Mouse (Mus musculus): ENCODE results near the gene Hip1. TPM values are rescaled to one million over a fixed set of nuclear protein-coding genes. Genes with fewer than 3 reads are reported as not detected.
A peak's percentile ranks its signal among the peaks of the same experiment; 100 is the strongest.
"Not testable (repeated sequence)": the region's sequence is repeated elsewhere in the genome, so short reads cannot be mapped to it uniquely, and the experiment has no call there.

The Hip1 gene
- polyA plus RNA-seq, 1 experiment, result 59.5 TPM

DNA sequence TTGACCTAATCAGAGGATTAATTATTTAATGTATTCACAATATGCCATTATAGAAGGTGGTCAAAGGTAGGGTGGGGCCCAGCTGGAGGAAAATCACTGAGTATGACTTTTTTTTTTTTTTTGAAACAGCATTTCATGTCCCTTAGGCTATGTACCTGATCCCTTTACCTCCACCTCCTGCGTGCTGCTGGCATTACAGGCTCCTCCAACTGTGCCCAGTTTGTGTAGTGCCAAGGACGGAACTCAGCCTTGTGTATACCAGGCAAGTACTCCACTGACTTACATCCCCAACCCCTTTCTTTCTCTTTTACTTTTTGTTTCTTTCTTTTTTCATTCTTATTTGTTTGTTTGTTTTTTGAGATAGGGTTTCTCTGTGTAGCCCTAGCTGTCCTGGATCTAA is 48.4 kb downstream of the Hip1 start:
- Histone ChIP-seq H3K4me1 (ENCODE audit: control insufficient read depth, insufficient read depth, low read length) (peaks cover 2% of the 10 kb centered on the region), H3K4me3 (ENCODE audit: insufficient read depth, low read length) (no peak overlapping the region), H3K27ac (ENCODE audit: insufficient read depth, low read depth, low read length) (no peak overlapping the region)
- no peak for TF ChIP-seq CTCF (IDR thresholded peaks at IDR 0.05; ENCODE audit: low read depth, low read length)
- TF ChIP-seq POLR2A (IDR thresholded peaks at IDR 0.05; ENCODE audit: borderline replicate concordance, low read depth, low read length), result no peak

DNA sequence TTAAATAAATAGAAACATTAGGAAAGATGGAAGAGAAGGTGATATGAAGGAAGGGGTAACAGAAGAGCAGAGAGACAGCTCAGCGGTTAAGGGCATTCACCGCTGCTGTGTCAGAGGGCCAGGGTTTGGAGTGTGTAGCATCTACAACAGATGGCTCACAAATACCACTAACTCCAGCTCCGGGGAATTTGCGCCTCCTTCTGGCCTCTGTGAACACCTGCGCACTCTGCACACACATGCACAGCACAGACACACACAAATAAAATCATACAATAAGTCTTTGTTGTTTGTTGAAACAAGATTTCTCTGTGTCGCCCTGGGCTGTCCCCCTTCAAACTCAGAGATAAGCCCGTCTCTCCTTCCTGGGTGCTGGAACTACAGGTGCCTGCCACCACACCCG is 49.4 kb downstream of the Hip1 start:
- TF ChIP-seq POLR2A (IDR thresholded peaks at IDR 0.05; ENCODE audit: borderline replicate concordance, low read depth, low read length) (no peak), CTCF (IDR thresholded peaks at IDR 0.05; ENCODE audit: low read depth, low read length) (no peak)
- no peak overlapping the region for H3K27ac ChIP-seq (ENCODE audit: insufficient read depth, low read depth, low read length)
- H3K4me1 ChIP-seq (ENCODE audit: control insufficient read depth, insufficient read depth, low read length), result peaks cover 5% of the 10 kb centered on the region
- no peak overlapping the region for H3K4me3 ChIP-seq (ENCODE audit: insufficient read depth, low read length)

DNA sequence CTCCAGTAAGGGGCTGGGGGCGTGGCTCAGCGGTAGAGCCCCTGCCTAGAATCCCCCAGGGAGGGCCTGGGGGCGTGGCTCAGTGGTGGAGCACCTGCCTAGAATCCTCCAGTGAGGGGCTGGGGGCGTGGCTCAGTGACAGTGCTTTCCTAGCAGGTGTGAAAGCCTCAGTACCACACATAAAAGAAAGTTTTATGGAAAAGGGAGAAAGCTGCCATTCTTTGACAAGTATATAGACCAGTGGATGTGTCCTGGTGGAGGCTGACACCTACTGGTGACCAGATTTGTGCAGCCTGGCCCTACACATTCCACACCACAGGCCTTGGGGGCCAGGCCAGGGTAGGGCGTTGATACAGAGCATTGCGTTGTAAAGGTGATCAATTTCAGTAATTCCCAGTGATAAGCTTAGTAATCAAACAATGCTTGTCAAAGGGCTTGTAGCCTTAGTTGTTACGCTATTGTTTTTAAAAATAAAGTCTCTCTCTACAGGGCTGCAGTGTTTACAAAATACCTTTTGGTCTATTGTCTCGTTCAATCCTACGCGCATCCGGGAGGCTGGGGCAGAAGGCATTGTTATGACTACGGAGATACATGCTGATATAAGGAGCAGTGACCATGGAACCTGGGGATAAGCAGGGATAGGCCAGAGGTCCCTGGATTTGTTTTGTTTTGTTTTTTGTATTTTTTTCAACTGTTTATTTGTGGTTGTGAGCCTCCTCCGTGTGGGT is 50.6 kb downstream of the Hip1 start:
- no peak overlapping the region for H3K4me3 ChIP-seq (ENCODE audit: insufficient read depth, low read length)
- no peak overlapping the region for H3K27ac ChIP-seq (ENCODE audit: insufficient read depth, low read depth, low read length)
- peaks cover 8% of the 10 kb centered on the region for H3K4me1 ChIP-seq (ENCODE audit: control insufficient read depth, insufficient read depth, low read length)
- TF ChIP-seq CTCF (IDR thresholded peaks at IDR 0.05; ENCODE audit: low read depth, low read length) (peak; percentile 54), POLR2A (IDR thresholded peaks at IDR 0.05; ENCODE audit: borderline replicate concordance, low read depth, low read length) (no peak)

DNA sequence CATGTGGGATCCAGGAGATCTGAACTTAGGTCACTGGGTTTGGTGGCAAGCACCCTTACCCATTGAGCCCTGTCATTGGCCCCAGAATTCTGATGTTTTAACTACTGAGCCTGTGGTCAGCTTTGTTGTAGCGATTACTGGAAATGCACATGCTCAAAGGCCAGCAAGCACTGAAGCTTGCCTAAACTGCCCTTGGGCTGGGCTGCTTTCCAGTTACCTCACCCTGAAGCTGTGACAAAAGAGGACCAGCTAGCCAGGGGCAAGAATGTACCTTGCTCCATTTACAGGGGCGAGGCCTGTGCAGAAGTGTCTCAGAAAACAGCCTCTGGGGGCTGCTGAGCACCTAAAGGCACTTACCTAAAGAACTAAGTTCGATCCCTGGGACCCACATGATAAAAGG is 51.8 kb downstream of the Hip1 start:
- TF ChIP-seq CTCF (IDR thresholded peaks at IDR 0.05; ENCODE audit: low read depth, low read length) (no peak), POLR2A (IDR thresholded peaks at IDR 0.05; ENCODE audit: borderline replicate concordance, low read depth, low read length) (no peak)
- Histone ChIP-seq H3K4me3 (ENCODE audit: insufficient read depth, low read length) (no peak overlapping the region), H3K27ac (ENCODE audit: insufficient read depth, low read depth, low read length) (no peak overlapping the region), H3K4me1 (ENCODE audit: control insufficient read depth, insufficient read depth, low read length) (peaks cover 9% of the 10 kb centered on the region)

DNA sequence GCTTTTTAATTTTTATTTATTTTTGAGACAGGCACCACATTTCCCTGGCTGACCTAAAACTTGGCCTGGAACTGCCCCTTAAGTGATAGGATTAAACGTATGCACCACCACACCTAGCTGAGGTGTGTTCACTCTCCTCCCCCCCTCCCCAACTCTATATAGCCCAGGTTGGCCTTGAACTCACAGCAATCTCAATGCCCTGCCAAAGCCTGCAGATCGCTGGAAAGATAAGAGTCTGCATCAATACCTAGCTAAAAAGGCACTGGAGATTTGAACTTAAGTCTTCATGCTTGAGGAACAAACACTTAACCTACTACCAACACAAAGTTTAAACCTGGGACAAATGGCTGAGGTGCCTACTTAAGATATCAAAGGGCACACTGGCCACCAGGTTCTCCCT is 52.8 kb downstream of the Hip1 start:
- TF ChIP-seq POLR2A (IDR thresholded peaks at IDR 0.05; ENCODE audit: borderline replicate concordance, low read depth, low read length), result no peak
- no peak for TF ChIP-seq CTCF (IDR thresholded peaks at IDR 0.05; ENCODE audit: low read depth, low read length)
- Histone ChIP-seq H3K4me3 (ENCODE audit: insufficient read depth, low read length) (no peak overlapping the region), H3K27ac (ENCODE audit: insufficient read depth, low read depth, low read length) (no peak overlapping the region), H3K4me1 (ENCODE audit: control insufficient read depth, insufficient read depth, low read length) (peaks cover 17% of the 10 kb centered on the region)

DNA sequence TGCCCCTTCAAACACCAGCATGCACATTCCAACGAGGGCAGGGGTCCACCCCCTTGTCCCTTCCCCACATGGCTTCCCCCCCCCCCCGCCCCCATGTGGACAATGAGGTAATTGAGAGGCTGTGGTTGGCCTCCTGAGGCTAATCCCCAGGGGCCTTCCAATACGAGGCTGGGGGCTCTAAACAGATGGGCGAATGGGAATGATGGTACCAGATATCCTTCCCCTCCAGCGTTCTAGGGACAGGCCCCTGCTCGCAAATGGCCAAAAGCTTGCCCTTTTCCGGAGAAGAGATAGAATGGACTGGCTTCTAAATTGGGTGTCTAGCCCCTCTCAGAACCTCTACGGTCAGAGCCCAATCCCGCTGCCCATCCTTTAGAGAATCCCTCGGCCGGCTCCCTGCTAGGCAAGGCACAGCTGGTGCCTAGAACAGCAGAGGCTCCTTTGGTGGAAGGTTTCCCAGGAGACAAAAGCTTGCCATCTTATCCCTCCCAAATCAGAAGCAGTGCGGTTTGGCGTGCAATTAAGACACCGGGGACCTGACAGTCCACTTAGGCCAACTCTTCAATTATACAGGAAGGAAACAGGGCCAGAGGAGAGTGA is 55.1 kb downstream of the Hip1 start:
- H3K4me3 ChIP-seq (ENCODE audit: insufficient read depth, low read length), result peak overlapping the region; percentile 69
- H3K4me1 ChIP-seq (ENCODE audit: control insufficient read depth, insufficient read depth, low read length), result peaks cover 35% of the 10 kb centered on the region
- H3K27ac ChIP-seq (ENCODE audit: insufficient read depth, low read depth, low read length), result peak overlapping the region; percentile 65
- TF ChIP-seq CTCF (IDR thresholded peaks at IDR 0.05; ENCODE audit: low read depth, low read length) (no peak), POLR2A (IDR thresholded peaks at IDR 0.05; ENCODE audit: borderline replicate concordance, low read depth, low read length) (no peak)

DNA sequence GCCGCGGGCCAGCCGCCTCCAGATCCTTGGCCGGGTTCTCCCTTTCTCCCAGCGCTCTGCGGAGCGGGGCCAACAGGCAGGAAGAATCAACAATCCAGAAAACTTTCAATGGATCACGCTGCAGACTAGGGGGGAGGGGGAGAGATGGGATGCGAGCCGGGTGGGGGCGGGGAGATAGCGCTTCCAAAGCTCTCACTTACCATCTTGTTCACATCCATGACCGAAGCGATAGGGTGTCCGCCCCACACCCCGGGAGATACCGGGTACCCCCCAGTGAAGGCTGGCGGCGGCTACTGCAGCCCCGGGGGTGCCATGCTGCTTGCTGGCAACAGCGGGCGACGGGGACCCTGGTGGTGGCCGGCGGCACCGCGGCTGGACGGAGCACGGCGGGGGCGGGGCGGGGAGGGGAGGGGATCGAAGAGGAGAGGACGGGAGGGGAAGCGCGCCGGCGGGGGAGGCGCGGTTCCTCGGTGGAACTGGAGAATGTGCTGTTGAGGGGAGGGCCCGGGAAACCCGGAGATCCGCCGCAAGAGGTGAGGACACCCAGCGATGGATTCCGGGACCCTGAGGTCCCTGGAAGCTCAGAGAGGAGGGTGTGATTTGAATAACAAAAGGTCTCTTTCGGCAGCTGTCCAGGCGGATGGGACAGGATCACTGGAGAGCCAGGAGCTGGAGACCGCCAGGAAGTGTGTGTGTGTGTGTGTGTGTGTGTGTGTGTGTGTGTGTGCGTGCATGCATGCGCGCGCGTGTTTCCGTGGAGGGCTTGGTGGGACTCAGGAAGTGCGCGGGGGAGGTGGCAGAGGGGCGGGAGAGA is 55.8 kb downstream of the Hip1 start:
- peaks cover 35% of the 10 kb centered on the region for H3K4me1 ChIP-seq (ENCODE audit: control insufficient read depth, insufficient read depth, low read length)
- peak overlapping the region; percentile 65 for H3K27ac ChIP-seq (ENCODE audit: insufficient read depth, low read depth, low read length)
- no peak for TF ChIP-seq POLR2A (IDR thresholded peaks at IDR 0.05; ENCODE audit: borderline replicate concordance, low read depth, low read length)
- no peak for TF ChIP-seq CTCF (IDR thresholded peaks at IDR 0.05; ENCODE audit: low read depth, low read length)
- H3K4me3 ChIP-seq (ENCODE audit: insufficient read depth, low read length), result peak overlapping the region; percentile 69

DNA sequence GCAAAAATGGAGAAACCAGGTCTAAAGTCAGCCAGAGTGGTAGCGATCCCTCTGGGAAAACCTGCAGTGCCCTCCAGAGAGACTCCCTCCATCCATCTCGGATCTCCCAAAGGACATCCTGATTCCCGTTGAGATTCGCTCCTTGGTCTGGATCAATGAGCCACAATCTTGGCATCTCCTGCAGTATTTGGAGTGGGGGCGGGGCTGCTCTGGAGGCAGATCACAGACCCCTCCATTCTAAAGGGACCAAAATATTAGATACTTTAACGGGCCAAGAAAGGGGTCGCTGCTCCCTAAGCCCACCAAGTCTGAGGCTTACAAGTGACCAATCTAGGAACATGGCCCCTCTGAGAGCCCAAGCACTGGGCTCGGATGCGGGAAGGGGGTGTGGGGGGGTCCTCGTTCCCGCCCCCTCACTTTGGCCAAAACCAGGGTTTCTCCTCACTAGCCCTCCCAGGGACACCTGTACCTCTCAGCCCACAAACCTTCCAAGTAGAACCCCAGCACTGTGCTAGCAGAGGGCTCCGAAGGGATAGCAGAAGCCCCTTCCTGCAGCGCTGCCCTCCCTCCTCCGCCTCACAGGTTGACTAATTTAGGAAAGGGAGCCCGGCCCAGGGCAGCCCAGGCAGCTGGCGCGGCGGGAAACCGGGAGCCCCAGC is 56.6 kb downstream of the Hip1 start:
- H3K4me3 ChIP-seq (ENCODE audit: insufficient read depth, low read length), result peak overlapping the region; percentile 69
- H3K4me1 ChIP-seq (ENCODE audit: control insufficient read depth, insufficient read depth, low read length), result peaks cover 35% of the 10 kb centered on the region
- no peak for TF ChIP-seq CTCF (IDR thresholded peaks at IDR 0.05; ENCODE audit: low read depth, low read length)
- no peak for TF ChIP-seq POLR2A (IDR thresholded peaks at IDR 0.05; ENCODE audit: borderline replicate concordance, low read depth, low read length)
- H3K27ac ChIP-seq (ENCODE audit: insufficient read depth, low read depth, low read length), result peak overlapping the region; percentile 23

DNA sequence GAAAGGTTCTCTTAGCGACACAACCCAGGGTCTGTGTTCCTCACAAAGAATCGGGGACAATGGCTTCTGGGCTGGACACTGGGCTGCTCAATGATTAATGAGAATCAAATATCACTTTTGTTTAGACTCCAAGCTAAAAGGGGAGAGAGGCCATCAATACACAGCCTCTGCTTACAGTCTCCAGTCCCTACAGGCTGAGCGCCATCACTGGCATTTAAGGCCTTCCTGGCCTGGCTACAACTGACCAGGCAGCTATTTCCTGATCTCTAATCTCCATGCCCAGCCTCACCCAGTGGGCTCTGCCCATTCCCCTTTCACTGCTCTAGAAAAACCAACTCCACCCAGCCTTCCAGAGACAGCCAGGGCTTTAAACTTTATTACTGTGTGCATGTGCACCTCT is 59.6 kb downstream of the Hip1 start:
- peaks cover 30% of the 10 kb centered on the region for H3K4me1 ChIP-seq (ENCODE audit: control insufficient read depth, insufficient read depth, low read length)
- no peak overlapping the region for H3K4me3 ChIP-seq (ENCODE audit: insufficient read depth, low read length)
- H3K27ac ChIP-seq (ENCODE audit: insufficient read depth, low read depth, low read length), result no peak overlapping the region
- TF ChIP-seq CTCF (IDR thresholded peaks at IDR 0.05; ENCODE audit: low read depth, low read length) (no peak), POLR2A (IDR thresholded peaks at IDR 0.05; ENCODE audit: borderline replicate concordance, low read depth, low read length) (no peak)

DNA sequence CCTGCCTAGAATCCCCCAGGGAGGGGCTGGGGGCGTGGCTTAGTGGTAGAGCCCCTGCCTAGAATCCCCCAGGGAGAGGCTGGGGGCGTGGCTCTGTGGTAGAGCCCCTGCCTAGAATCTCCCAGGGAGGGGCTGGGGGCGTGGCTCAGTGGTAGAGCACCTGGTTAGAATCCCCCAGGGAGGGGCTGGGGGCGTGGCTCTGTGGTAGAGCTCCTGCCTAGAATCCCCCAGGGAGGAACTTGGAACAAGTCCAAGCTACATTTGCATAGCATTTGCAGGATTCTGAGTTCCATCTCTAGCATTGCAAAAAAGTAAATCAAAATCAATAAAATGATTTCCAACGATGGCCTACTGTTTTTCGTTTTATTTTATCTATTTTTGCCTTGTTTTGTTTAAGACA is 61.1 kb downstream of the Hip1 start:
- H3K4me1 ChIP-seq (ENCODE audit: control insufficient read depth, insufficient read depth, low read length), result peaks cover 38% of the 10 kb centered on the region
- H3K4me3 ChIP-seq (ENCODE audit: insufficient read depth, low read length); H3K27ac ChIP-seq (ENCODE audit: insufficient read depth, low read depth, low read length): not testable (repeated sequence)
